Mouse (Mus musculus): ENCODE results near the gene Calcb.
"Not testable (repeated sequence)": the region's sequence is repeated elsewhere in the genome, so short reads cannot be mapped to it uniquely, and the experiment has no call there.

Gene Calcb

GRCm38 (mm10) chr7:114718300-114718699 is at the start of gene Calcb:
Calcb (plus strand) TSS chr7:114718643.
- no peak for DNase-seq (ENCODE audit: low spot score)

- no peak for DNase-seq (ENCODE audit: low spot score)
Measured at GRCm38 (mm10) chr7:114671405-114671804, 47.0 kb upstream of the Calcb start.

GRCm38 (mm10) chr7:114672697-114673096 is 45.7 kb upstream of the Calcb start:
- DNase-seq (ENCODE audit: low spot score): no peak

GRCm38 (mm10) chr7:114692339-114692738 is 26.1 kb upstream of the Calcb start:
- no peak for DNase-seq (ENCODE audit: low spot score)

- DNase-seq (ENCODE audit: low spot score): no peak
Measured at GRCm38 (mm10) chr7:114700871-114701270, 17.6 kb upstream of the Calcb start.

- DNase-seq (ENCODE audit: low spot score): no peak
Measured at GRCm38 (mm10) chr7:114706716-114707115, 11.7 kb upstream of the Calcb start.

- DNase-seq (ENCODE audit: low spot score): no peak
Measured at GRCm38 (mm10) chr7:114707398-114707797, 11.0 kb upstream of the Calcb start.

- DNase-seq (ENCODE audit: low spot score): no peak
Measured at GRCm38 (mm10) chr7:114710419-114710818, 8.0 kb upstream of the Calcb start.

GRCm38 (mm10) chr7:114712523-114712922 is 5.9 kb upstream of the Calcb start:
- no peak for DNase-seq (ENCODE audit: low spot score)

GRCm38 (mm10) chr7:114719381-114720131 is 1.1 kb downstream of the Calcb start:
- DNase-seq (ENCODE audit: low spot score): no peak

GRCm38 (mm10) chr7:114729696-114730095 is 11.3 kb downstream of the Calcb start:
- DNase-seq (ENCODE audit: low spot score): not testable (repeated sequence)

GRCm38 (mm10) chr7:114731175-114731574 is 12.7 kb downstream of the Calcb start:
- no peak for DNase-seq (ENCODE audit: low spot score)

GRCm38 (mm10) chr7:114731700-114732099 is 13.3 kb downstream of the Calcb start:
- not testable (repeated sequence) for DNase-seq (ENCODE audit: low spot score)

- DNase-seq (ENCODE audit: low spot score): no peak
Measured at GRCm38 (mm10) chr7:114736256-114736655, 17.8 kb downstream of the Calcb start.

- DNase-seq (ENCODE audit: low spot score): no peak
Measured at GRCm38 (mm10) chr7:114738166-114738565, 19.7 kb downstream of the Calcb start.

- DNase-seq (ENCODE audit: low spot score): no peak
Measured at GRCm38 (mm10) chr7:114740360-114741165, 22.1 kb downstream of the Calcb start.

GRCm38 (mm10) chr7:114743022-114743780 is 24.8 kb downstream of the Calcb start, which contains the start of gene Insc:
Insc (plus strand) TSS chr7:114743694.
- no peak for DNase-seq (ENCODE audit: low spot score)

- DNase-seq (ENCODE audit: low spot score): no peak
Measured at GRCm38 (mm10) chr7:114744639-114745245, 26.3 kb downstream of the Calcb start.

GRCm38 (mm10) chr7:114745481-114746271 is 27.2 kb downstream of the Calcb start:
- DNase-seq (ENCODE audit: low spot score): no peak

- no peak for DNase-seq (ENCODE audit: low spot score)
Measured at GRCm38 (mm10) chr7:114747596-114747995, 29.2 kb downstream of the Calcb start.

- DNase-seq (ENCODE audit: low spot score): no peak
Measured at GRCm38 (mm10) chr7:114748239-114748638, 29.8 kb downstream of the Calcb start.

All from ovary, postnatal 10 days (tissue).